Mouse (Mus musculus): ENCODE data around the gene Gm17949. TPM values are rescaled to one million over a fixed set of nuclear protein-coding genes. Genes with fewer than 3 reads are reported as not detected.
"Not testable (repeated sequence)": the region's sequence is repeated elsewhere in the genome, so short reads cannot be mapped to it uniquely, and the experiment has no call there.

Gm17949 gene
- polyA plus RNA-seq, 1 experiment from 2014 or later, result 0.27 TPM

GRCm38 (mm10) chr17:57047406-57047805, 36.1 kb downstream of the Gm17949 start:
- DNase-seq (ENCODE audit: low spot score), result no peak
- ATAC-seq (replicated peaks; ENCODE audit: low FRiP score), result peak; percentile 64; the same call in 1 of the 2 replicates
- 43% methylated on average over 5 of the region's 5 CpGs for WGBS
- Histone ChIP-seq H3K9me3 (ENCODE audit: control insufficient read depth, low read length) (no peaks in the 10 kb centered on the region), H3K4me1 (replicated peaks; ENCODE audit: control insufficient read depth, insufficient read depth, low read length) (no peaks in the 10 kb centered on the region), H3K4me3 (ENCODE audit: low read depth, low read length) (no peak overlapping the region), H3K27ac (ENCODE audit: low read depth, low read length) (no peak overlapping the region), H3K36me3 (ENCODE audit: control insufficient read depth, insufficient read depth, low read length) (no peaks in the 10 kb centered on the region), H3K27me3 (ENCODE audit: control insufficient read depth, insufficient read depth, low read length) (no peaks in the 10 kb centered on the region), H3K4me2 (ENCODE audit: low read depth, low read length, severe bottlenecking) (no peak overlapping the region), H3K9ac (ENCODE audit: low read length) (no peak overlapping the region)

DNA sequence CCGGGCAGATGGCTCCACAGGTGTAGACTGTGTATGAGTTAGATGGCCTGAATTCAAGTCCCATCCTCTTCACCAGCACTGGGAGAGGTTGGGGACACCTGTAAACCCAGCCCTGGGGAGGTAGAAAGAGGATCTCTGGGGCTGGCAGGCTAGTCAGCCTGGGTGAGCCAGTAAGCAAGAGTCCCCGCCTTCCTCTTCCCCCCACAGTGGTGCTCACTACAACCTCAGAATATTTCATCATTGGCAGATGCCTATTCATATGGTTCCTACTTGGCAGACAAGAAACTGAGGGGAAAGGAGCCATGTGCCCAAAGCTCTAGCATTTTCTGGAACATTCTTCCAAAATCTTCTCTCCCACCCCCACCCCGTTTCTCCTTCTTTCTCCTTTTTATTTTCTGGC, 37.5 kb downstream of the Gm17949 start:
- WGBS, result 97% methylated on average over 3 of the region's 3 CpGs
- Histone ChIP-seq H3K4me3 (ENCODE audit: low read depth, low read length) (no peak overlapping the region), H3K4me2 (ENCODE audit: low read depth, low read length, severe bottlenecking) (no peak overlapping the region), H3K9me3 (ENCODE audit: control insufficient read depth, low read length) (no peaks in the 10 kb centered on the region), H3K4me1 (replicated peaks; ENCODE audit: control insufficient read depth, insufficient read depth, low read length) (no peaks in the 10 kb centered on the region), H3K9ac (ENCODE audit: low read length) (no peak overlapping the region), H3K36me3 (ENCODE audit: control insufficient read depth, insufficient read depth, low read length) (no peaks in the 10 kb centered on the region), H3K27ac (ENCODE audit: low read depth, low read length) (no peak overlapping the region), H3K27me3 (ENCODE audit: control insufficient read depth, insufficient read depth, low read length) (no peaks in the 10 kb centered on the region)
- no peak for DNase-seq (ENCODE audit: low spot score)
- ATAC-seq (replicated peaks; ENCODE audit: low FRiP score), result no peak

DNA sequence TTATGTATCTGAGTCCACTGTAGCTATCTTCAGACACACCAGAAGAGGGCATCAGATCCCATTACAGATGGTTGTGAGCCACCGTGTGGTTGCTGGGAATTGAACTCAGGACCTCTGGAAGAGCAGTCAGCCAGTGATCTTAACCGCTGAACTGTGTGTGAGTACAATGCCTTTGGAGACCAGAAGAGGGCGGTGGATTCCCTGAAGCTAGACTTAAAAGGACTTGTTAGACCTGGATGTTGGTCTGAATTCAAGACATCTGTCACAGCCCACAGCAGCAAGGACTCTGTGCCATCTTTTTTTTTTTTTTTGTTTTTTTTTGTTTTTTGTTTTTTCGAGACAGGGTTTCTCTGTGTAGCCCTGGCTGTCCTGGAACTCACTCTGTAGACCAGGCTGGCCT, 40.4 kb downstream of the Gm17949 start:
- not testable (repeated sequence) for H3K4me3 ChIP-seq (ENCODE audit: low read depth, low read length); H3K36me3 ChIP-seq (ENCODE audit: control insufficient read depth, insufficient read depth, low read length); H3K4me2 ChIP-seq (ENCODE audit: low read depth, low read length, severe bottlenecking); H3K27me3 ChIP-seq (ENCODE audit: control insufficient read depth, insufficient read depth, low read length); H3K27ac ChIP-seq (ENCODE audit: low read depth, low read length); H3K9me3 ChIP-seq (ENCODE audit: control insufficient read depth, low read length); DNase-seq (ENCODE audit: low spot score); ATAC-seq (replicated peaks; ENCODE audit: low FRiP score); H3K9ac ChIP-seq (ENCODE audit: low read length); H3K4me1 ChIP-seq (replicated peaks; ENCODE audit: control insufficient read depth, insufficient read depth, low read length)
- 89% methylated on average over 4 of the region's 4 CpGs for WGBS

DNA sequence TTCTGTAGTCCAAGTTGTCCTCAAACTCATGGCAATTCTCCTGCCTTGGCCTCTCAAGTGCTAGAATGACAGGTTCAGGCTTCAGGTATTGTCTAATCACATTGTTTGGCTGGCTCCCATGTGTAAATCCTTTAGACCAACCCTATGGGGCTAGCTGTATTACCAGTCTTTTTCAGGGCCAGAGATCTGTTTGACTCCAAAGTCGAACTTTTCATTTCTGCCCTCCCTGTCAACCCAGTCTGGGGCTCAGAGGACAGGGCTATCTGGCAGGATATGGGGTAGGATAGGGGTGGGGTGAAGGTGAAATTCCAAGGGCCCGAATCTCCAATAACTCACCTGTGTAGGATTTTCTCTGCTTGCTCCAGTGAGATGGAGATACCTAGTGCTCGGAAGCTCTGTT, 45.0 kb downstream of the Gm17949 start:
- ATAC-seq (replicated peaks; ENCODE audit: low FRiP score) (no peak), DNase-seq (ENCODE audit: low spot score) (no peak)
- H3K4me2 ChIP-seq (ENCODE audit: low read depth, low read length, severe bottlenecking), result no peak overlapping the region
- H3K4me3 ChIP-seq (ENCODE audit: low read depth, low read length), result no peak overlapping the region
- H3K9ac ChIP-seq (ENCODE audit: low read length), result no peak overlapping the region
- H3K9me3 ChIP-seq (ENCODE audit: control insufficient read depth, low read length), result no peaks in the 10 kb centered on the region
- 94% methylated on average over 3 of the region's 3 CpGs for WGBS
- H3K27me3 ChIP-seq (ENCODE audit: control insufficient read depth, insufficient read depth, low read length), result peaks cover 4% of the 10 kb centered on the region
- no peak overlapping the region for H3K27ac ChIP-seq (ENCODE audit: low read depth, low read length)
- peaks cover 9% of the 10 kb centered on the region; the same call in 1 of the 2 replicates for H3K4me1 ChIP-seq (replicated peaks; ENCODE audit: control insufficient read depth, insufficient read depth, low read length)
- H3K36me3 ChIP-seq (ENCODE audit: control insufficient read depth, insufficient read depth, low read length), result no peaks in the 10 kb centered on the region

DNA sequence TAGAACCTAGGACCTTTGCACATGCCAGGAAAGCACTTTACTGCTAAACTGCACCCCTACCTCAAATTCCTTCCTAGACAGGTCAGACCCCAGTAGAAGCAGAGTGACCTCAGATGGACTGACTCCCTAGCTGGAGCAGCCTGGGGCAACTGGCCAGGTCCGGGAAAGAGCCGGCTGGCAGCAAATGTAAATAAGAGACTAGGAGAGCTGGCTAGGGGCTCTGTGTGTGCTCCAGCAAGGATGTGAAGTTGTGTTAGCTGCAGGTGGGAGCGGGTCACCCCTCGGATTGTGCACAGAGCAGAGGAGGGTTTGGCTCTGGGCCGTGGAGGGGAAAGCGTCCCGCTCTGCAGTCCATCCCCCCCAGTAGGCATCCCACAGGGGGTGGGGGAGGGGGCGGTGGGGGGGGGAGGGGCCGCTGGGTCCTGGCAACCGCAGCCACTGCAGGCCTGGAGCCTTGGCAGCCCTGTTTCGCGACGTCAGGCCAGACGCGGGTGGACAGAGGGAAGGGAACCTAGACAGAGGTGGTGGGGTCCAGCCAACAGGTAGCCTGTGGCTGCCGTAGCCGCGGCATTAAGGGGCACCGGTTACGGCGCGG, 47.7 kb downstream of the Gm17949 start, which contains the start of gene Crb3:
Gene Crb3 (plus strand): TSS at position 215 of the 595 bp plus-strand sequence.
- peak within 1 kb of the TSS; percentile 69 for H3K4me2 ChIP-seq (ENCODE audit: low read depth, low read length, severe bottlenecking)
- H3K4me1 ChIP-seq (replicated peaks; ENCODE audit: control insufficient read depth, insufficient read depth, low read length), result peaks cover 16% of the 10 kb centered on the region; the same call in 1 of the 2 replicates
- H3K4me3 ChIP-seq (ENCODE audit: low read depth, low read length), result peak within 1 kb of the TSS; percentile 70
- H3K36me3 ChIP-seq (ENCODE audit: control insufficient read depth, insufficient read depth, low read length), result no peaks in the 10 kb centered on the region
- 1% methylated on average over 13 of the region's 22 CpGs for WGBS
- ATAC-seq (replicated peaks; ENCODE audit: low FRiP score) (no peak; the same call in none of the 2 replicates), DNase-seq (ENCODE audit: low spot score) (peak; percentile 75)
- peak within 1 kb of the TSS; percentile 69 for H3K9ac ChIP-seq (ENCODE audit: low read length)
- peak within 1 kb of the TSS; percentile 68; the same call in 1 of the 2 replicates for H3K27ac ChIP-seq (ENCODE audit: low read depth, low read length)
- no peaks in the 10 kb centered on the region for H3K9me3 ChIP-seq (ENCODE audit: control insufficient read depth, low read length)
- H3K27me3 ChIP-seq (ENCODE audit: control insufficient read depth, insufficient read depth, low read length), result peaks cover 27% of the 10 kb centered on the region

- DNase-seq (ENCODE audit: low spot score) (peak; percentile 93), ATAC-seq (replicated peaks; ENCODE audit: low FRiP score) (peak; percentile 75)
- Histone ChIP-seq H3K4me3 (ENCODE audit: low read depth, low read length) (peak within 1 kb of the TSS; percentile 70), H3K36me3 (ENCODE audit: control insufficient read depth, insufficient read depth, low read length) (no peaks in the 10 kb centered on the region), H3K27ac (ENCODE audit: low read depth, low read length) (peak within 1 kb of the TSS; percentile 68; the same call in 1 of the 2 replicates), H3K27me3 (ENCODE audit: control insufficient read depth, insufficient read depth, low read length) (peaks cover 27% of the 10 kb centered on the region), H3K4me2 (ENCODE audit: low read depth, low read length, severe bottlenecking) (peak within 1 kb of the TSS; percentile 69), H3K9ac (ENCODE audit: low read length) (peak within 1 kb of the TSS; percentile 69), H3K4me1 (replicated peaks; ENCODE audit: control insufficient read depth, insufficient read depth, low read length) (peaks cover 16% of the 10 kb centered on the region; the same call in 1 of the 2 replicates), H3K9me3 (ENCODE audit: control insufficient read depth, low read length) (no peaks in the 10 kb centered on the region)
- under 1% methylated on average over 36 of the region's 45 CpGs for WGBS
Observed at GRCm38 (mm10) chr17:57059486-57059977, 48.3 kb downstream of the Gm17949 start, which contains the start of gene Slc25a23. TSS of gene Slc25a23 (minus strand) at chr17:57059863.

GRCm38 (mm10) chr17:57060231-57060801, 49.0 kb downstream of the Gm17949 start:
- Histone ChIP-seq H3K9me3 (ENCODE audit: control insufficient read depth, low read length) (no peaks in the 10 kb centered on the region), H3K4me1 (replicated peaks; ENCODE audit: control insufficient read depth, insufficient read depth, low read length) (peaks cover 16% of the 10 kb centered on the region; the same call in 1 of the 2 replicates), H3K27me3 (ENCODE audit: control insufficient read depth, insufficient read depth, low read length) (peaks cover 27% of the 10 kb centered on the region), H3K36me3 (ENCODE audit: control insufficient read depth, insufficient read depth, low read length) (no peaks in the 10 kb centered on the region), H3K27ac (ENCODE audit: low read depth, low read length) (peak overlapping the region; percentile 68; the same call in 1 of the 2 replicates), H3K9ac (ENCODE audit: low read length) (peak overlapping the region; percentile 69), H3K4me3 (ENCODE audit: low read depth, low read length) (peak overlapping the region; percentile 70), H3K4me2 (ENCODE audit: low read depth, low read length, severe bottlenecking) (peak overlapping the region; percentile 69)
- DNase-seq (ENCODE audit: low spot score), result peak; percentile 96
- under 1% methylated on average over 44 of the region's 44 CpGs for WGBS
- peak; percentile 91 for ATAC-seq (replicated peaks; ENCODE audit: low FRiP score)

- ATAC-seq (replicated peaks; ENCODE audit: low FRiP score) (no peak), DNase-seq (ENCODE audit: low spot score) (no peak)
- no peak overlapping the region for H3K9ac ChIP-seq (ENCODE audit: low read length)
- WGBS, result 42% methylated on average over 10 of the region's 10 CpGs
- no peaks in the 10 kb centered on the region for H3K36me3 ChIP-seq (ENCODE audit: control insufficient read depth, insufficient read depth, low read length)
- H3K27ac ChIP-seq (ENCODE audit: low read depth, low read length), result no peak overlapping the region
- peaks cover 16% of the 10 kb centered on the region; the same call in 1 of the 2 replicates for H3K4me1 ChIP-seq (replicated peaks; ENCODE audit: control insufficient read depth, insufficient read depth, low read length)
- no peaks in the 10 kb centered on the region for H3K9me3 ChIP-seq (ENCODE audit: control insufficient read depth, low read length)
- peak overlapping the region; percentile 70 for H3K4me3 ChIP-seq (ENCODE audit: low read depth, low read length)
- H3K27me3 ChIP-seq (ENCODE audit: control insufficient read depth, insufficient read depth, low read length), result peaks cover 27% of the 10 kb centered on the region
- H3K4me2 ChIP-seq (ENCODE audit: low read depth, low read length, severe bottlenecking), result peak overlapping the region; percentile 69
Observed at GRCm38 (mm10) chr17:57061069-57061468, 49.8 kb downstream of the Gm17949 start.
